Mouse (Mus musculus) cerebellum, adult 2 months (tissue): Measurements from ENCODE around the gene Plxna4.

ENCODE experiments used
- CTCF ChIP-seq: fragments of 200-500 bp; IDR thresholded peaks from 2 replicates; pipeline ENCODE4 v1.5.1; 2011; ENCODE audit warnings: low read depth, mild to moderate bottlenecking, control low read depth, low read length, moderate library complexity, borderline replicate concordance; ENCODE audit not compliant: insufficient read depth
- POLR2A ChIP-seq: fragments of 200-500 bp; IDR thresholded peaks from 2 replicates; pipeline ENCODE4 v1.6.1; 2011; ENCODE audit warnings: low read length, control low read depth, borderline replicate concordance; ENCODE audit not compliant: insufficient read depth

DNA sequence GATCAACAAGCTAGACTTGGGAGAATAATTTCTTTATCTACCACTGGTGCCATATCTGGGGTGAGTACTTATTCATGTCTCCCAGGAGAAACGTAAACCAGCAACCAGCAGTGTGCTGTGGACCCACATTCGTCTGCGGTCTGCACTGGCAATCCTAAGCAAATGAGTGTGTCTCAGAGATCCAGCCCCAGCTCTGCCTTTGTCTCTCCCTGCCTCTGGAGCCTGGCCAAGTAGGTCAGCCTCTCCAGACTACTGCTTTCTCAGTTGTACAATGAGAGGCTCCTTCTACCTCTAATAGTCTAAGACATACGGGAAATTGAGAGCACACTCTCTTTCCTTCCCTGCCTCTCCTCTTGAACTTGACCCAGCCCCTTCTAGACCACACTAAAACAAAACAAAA lies 316.5 kb downstream of the Plxna4 start:
- TF ChIP-seq CTCF (no peak), POLR2A (no peak)
